Mouse (Mus musculus): Measurements from ENCODE around the gene Epor. TPM values are rescaled to one million over a fixed set of nuclear protein-coding genes. Genes with fewer than 3 reads are reported as not detected.

Gene Epor
- total RNA-seq, 2 experiments from 2014 or later = 6.5 to 7.5 TPM

DNA sequence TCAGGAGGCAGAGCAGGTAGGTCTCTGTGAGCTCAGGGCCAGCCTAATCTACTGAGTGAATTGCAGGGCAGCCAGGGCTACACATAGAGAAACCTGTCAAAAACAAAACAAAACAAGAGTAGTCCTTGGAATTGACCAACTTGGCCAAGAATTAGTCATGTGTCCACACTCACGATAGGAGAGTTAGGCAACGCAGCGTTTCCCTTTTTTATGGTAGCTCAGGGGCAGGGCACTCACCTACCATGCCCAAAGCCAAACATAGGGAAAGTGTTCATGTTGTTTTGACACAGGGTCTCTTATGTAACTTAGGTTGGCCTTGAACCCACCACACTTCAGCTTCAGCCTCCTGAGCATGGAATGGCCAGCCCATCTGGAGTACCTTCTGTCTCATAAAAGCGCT, 6.0 kb upstream of the Epor start:
- no peak for DNase-seq (ENCODE audit: low spot score in 2 of 2)

- DNase-seq (ENCODE audit: low spot score in 2 of 2) = no peak
Measured at GRCm38 (mm10) chr9:21968883-21969282, 5.6 kb upstream of the Epor start.

- peak in 1 of 2 experiments; percentile 72 for DNase-seq (ENCODE audit: low spot score in 2 of 2)
Measured at GRCm38 (mm10) chr9:21962416-21963059, 768 bp downstream of the Epor start.

GRCm38 (mm10) chr9:21962010-21962409, 1.3 kb downstream of the Epor start:
- DNase-seq (ENCODE audit: low spot score in 2 of 2) = no peak

DNA sequence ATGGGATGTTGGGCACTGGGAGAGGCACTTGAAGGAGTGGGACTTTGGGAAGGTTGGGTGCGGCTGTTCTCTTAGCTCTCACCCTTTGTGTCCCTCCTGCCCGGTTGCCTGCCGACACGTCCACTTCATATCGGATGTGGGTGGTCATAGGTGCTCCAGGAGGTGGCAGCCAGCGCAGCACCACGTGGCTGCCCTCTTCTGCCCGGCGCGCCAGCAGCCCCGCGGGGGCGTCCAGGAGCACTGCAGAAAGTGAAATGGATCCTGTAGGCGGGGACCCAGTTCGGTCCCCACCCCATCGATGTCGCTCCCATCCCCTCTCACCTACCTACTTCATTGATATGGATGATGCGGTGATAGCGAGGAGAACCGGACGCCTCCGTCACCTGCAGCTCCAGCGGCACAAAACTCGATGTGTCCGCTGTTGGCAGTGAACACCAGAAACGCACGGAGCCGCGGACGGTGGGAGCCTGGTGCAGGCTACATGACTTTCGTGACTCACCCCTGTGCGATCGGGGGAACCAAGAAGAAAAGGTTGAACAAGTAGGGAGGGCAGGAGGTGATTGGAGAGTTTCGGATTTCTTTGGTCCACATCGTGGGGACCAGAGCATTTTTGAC, 1.8 kb downstream of the Epor start:
- DNase-seq (ENCODE audit: low spot score in 2 of 2) = no peak

DNA sequence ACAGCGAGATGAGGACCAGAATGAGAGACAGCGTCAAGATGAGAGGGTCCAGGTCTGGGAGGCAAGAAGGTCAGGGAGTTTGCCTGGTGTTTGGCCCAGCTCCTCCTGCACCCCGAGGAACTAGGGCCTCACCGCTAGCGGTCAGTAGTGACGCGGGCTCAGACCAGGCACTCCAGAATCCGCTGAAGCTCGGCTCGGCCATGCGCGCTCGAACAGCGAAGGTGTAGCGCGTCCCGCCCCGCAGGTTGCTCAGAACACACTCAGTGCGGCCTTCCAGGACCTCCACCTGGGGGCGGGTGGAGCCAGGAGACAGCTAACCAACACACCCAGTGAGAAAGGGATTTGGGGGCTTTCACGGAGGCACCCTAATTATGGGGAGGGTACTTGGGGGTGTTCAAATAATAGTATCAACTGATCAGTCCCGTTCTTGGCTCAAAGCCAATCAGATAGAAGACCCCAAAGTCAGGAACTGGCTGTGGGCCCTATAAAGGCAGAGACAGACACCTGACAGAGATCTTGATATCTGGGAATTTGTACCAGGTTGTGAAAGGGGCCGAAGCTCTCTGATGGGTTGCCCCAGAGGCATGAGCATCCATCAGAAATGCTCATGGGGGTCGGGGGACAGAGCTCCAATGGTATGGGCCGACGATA, 2.6 kb downstream of the Epor start:
- DNase-seq (ENCODE audit: low spot score in 2 of 2) = peak in 1 of 2 experiments; percentile 26

- no peak for DNase-seq (ENCODE audit: low spot score in 2 of 2)
Measured at GRCm38 (mm10) chr9:21960135-21960534, 3.2 kb downstream of the Epor start.

DNA sequence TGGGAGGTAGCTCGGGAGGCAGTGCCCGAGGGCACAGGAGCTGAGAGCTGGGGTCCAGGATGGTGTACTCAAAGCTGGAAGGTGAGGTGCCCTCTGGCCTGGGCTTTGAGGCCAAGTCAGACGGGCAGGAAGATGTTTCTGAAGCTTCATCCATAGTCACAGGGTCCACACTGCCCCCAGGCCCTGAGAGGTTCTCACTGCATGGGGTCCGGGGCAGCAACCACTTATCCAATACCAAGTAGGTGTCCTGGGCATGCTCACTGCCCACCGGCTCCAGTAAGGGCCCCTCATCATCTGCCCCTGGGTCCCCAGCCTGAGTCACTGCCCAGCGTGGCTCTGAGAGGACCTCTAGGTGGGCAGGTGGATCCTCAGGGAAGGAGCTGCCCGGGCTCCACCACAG, 4.1 kb downstream of the Epor start:
- DNase-seq (ENCODE audit: low spot score in 2 of 2) = no peak

- no peak for DNase-seq (ENCODE audit: low spot score in 2 of 2)
Measured at GRCm38 (mm10) chr9:21958372-21958771, 4.9 kb downstream of the Epor start.

DNA sequence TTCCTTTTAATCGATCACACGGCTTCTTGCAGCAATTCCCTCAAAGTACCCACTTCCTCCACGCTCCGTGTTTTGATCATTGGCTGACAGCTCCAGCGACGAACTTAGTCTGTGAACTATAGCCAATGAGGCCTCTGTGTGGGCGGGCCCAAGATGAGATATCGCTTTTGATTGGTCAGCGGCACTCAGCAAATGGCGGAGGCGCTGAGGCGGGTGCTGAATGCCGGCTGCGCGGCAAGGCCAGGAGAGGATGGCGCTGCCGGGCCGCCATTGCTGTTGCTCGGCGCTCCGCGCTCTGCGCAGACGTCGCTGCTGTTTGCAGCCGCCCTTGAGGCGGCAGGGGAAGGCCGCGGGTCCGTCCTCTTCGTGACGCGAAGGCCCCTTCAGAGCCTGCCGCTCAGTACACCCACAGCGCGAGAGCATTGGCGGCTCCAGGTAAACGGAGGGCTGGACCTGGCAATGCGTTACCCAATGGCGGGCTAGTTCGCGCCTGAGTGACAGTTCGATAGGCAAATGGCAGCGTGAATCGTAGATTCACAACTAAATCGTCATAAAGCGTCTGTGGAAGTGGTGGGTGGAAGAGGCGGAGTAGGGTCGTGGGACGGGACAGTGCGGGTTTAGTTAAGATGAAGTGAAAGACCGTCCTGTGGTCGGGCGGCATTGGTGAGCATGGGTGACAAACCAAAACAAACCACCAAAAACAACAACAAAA, 7.6 kb downstream of the Epor start, which contains the start of gene Swsap1:
Gene Swsap1, plus strand, starts transcription at position 186 of the 712 bp plus-strand sequence.
- DNase-seq (ENCODE audit: low spot score in 2 of 2) = peak; percentile 88 to 97

DNA sequence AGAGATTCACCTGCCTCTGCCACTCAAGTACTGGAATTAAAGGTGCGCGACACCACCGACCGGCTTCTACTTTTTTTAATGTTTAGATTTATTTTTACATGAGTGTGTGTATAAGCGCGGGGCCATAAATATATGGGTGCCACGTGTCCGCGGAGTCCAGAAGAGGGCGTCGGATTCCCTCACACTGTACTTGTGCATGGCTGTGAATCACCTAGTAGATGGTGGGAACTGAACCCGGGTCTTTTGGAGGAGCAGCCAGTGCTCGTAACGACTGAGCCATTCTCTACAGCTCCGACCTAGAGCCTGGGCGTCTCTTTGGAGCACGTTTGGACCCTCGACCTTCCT, 8.1 kb downstream of the Epor start:
- no peak for DNase-seq (ENCODE audit: low spot score in 2 of 2)

GRCm38 (mm10) chr9:21954635-21955034, 8.7 kb downstream of the Epor start:
- DNase-seq (ENCODE audit: low spot score in 2 of 2) = no peak

- DNase-seq (ENCODE audit: low spot score in 2 of 2) = no peak
Measured at GRCm38 (mm10) chr9:21953600-21953999, 9.7 kb downstream of the Epor start.

DNA sequence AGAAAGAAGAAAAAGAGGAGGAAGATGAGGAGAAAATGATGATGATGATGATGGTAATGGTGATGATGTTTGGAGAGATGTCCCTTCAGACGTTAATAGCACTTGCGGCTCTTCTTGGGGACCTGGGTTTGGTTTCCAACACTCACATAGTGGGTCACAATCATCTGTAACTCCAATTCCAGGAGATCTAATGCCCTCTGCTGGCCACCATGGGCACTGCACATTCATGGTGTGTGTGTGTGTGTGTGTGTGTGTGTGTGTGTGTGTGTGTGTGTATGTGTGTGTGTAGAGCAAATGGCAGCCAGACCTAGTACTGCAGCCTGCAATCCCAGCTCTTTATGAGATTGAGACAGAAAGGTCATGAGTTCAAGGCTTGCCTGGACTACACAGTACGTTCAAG, 11.3 kb downstream of the Epor start:
- DNase-seq (ENCODE audit: low spot score in 2 of 2) = no peak

GRCm38 (mm10) chr9:21950322-21950721, 13.0 kb downstream of the Epor start:
- peak; percentile 52 to 68 for DNase-seq (ENCODE audit: low spot score in 2 of 2)

DNA sequence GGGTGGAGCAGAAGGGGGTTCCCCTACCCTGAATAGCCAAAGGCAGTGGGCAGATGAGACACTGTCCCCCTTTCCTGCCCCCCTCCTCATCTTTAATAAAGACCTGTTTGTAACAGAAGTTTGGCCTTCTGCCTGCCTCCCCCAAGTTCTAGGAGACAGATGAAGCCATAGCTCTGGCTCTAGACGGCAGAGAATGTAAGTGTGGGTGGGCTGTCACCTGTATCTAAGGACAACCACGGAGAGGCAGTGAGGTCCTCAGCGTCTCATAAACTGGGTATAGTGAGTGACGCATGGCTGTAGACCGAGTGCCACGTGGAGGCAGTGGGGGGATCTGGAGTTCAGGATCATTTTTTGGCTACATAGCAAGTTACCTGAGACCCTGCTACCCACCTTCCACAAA, 14.5 kb downstream of the Epor start:
- DNase-seq (ENCODE audit: low spot score in 2 of 2) = no peak

DNA sequence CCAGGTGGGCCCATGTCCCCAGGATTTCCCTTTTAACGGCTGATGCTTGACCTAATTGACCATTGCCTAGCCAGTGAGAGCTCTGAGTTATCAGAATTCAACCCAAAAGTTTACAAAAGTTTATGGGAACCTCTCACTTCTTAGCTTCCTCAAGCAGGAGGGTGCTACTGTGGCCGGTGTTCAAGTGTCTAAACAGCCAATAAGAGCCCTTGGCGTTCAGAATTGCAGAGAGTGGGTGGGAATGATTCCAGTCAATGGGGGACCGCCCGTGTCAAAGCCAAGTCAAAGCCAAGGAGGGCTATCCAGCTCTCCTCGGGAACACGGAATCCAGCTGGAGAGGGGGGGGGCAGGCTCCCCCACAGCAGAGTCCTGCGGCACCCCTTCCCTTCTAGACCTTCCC, 15.2 kb downstream of the Epor start:
- no peak for DNase-seq (ENCODE audit: low spot score in 2 of 2)

- DNase-seq (ENCODE audit: low spot score in 2 of 2) = no peak
Measured at GRCm38 (mm10) chr9:21947540-21948130, 15.7 kb downstream of the Epor start.

- DNase-seq (ENCODE audit: low spot score in 2 of 2) = no peak
Measured at GRCm38 (mm10) chr9:21944267-21944666, 19.0 kb downstream of the Epor start.

GRCm38 (mm10) chr9:21943638-21944037, 19.7 kb downstream of the Epor start:
- DNase-seq (ENCODE audit: low spot score in 2 of 2) = no peak

- no peak for DNase-seq (ENCODE audit: low spot score in 2 of 2)
Measured at GRCm38 (mm10) chr9:21943046-21943445, 20.3 kb downstream of the Epor start.

All from gastrocnemius, postnatal 4 days (tissue).